Mouse (Mus musculus) erythroid progenitor cell, adult 5-6 weeks (primary cell): Measurements from ENCODE around the gene Edrf1. TPM values are rescaled to one million over a fixed set of nuclear protein-coding genes. Genes with fewer than 3 reads are reported as not detected.
"Not testable (repeated sequence)": the region's sequence is repeated elsewhere in the genome, so short reads cannot be mapped to it uniquely, and the experiment has no call there.

ENCODE experiments used
- ATAC-seq: replicated peaks from 2 replicates; pipeline ENCODE4 v1.8.0; 2016; ENCODE audit warnings: moderate number of reproducible peaks, mild to moderate bottlenecking, moderate TSS enrichment, inconsistent platforms; ENCODE audit not compliant: poor library complexity, low FRiP score, severe bottlenecking
- total RNA-seq, 2 experiments: library from RNA; stranded (forward) in 1 of 2; stranded (reverse) in 1 of 2; fragments of 150-400 nt in 1 of 2; fragments of 186-747, 209-891 nt in 1 of 2; gene quantifications; 2 replicates each; pipeline versions ENCODE4 v1.2.3 to v1.2.4; 2015 to 2017; ENCODE audit warnings: low replicate concordance in 2 of 2

Gene Edrf1
- total RNA-seq, 2 experiments from 2014 or later: 13.4 to 74.8 TPM

DNA sequence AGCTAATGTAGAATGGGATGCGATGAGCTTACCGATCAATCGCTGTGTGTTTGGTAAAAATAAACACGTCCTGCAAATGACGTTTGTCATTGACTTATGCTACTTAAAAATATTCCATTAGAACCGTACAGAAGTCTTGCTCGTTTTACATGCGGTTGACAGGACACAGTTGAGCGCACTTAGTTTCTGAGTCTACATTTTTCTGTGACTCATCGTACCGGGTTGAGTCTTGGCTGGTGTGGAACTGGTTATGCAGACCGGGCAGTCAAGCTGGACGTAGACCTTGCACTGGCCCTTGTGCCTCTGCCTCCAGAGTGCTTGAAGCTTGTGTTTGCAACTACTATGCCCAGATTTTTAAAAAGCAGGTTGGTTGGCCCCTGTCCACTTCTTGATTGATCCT, 963 bp downstream of the Edrf1 start:
- no peak for ATAC-seq

GRCm38 (mm10) chr7:133638821-133639220, 1.5 kb downstream of the Edrf1 start:
- no peak for ATAC-seq

DNA sequence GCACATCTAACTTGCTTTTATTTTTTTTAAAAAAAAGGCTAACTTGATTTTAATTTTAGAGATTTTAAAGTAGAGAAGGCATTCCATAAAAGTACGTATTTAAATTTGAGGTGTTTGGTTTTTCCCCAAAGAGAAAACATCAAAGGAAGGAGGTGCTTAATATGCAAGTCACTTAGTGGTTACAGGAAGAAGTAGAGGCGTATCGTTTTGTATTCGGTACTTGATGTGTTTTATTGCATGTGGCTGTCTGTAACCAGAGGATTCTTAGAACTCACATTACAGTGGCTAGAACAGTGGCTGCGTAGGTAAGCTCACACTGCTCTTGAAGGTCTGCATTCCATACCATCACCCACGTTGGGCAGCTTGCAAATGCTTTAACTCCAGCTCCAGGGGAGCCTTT, 8.4 kb downstream of the Edrf1 start:
- no peak for ATAC-seq

GRCm38 (mm10) chr7:133662467-133662866, 25.1 kb downstream of the Edrf1 start:
- no peak for ATAC-seq

GRCm38 (mm10) chr7:133669071-133669470, 31.7 kb downstream of the Edrf1 start:
- ATAC-seq: no peak

DNA sequence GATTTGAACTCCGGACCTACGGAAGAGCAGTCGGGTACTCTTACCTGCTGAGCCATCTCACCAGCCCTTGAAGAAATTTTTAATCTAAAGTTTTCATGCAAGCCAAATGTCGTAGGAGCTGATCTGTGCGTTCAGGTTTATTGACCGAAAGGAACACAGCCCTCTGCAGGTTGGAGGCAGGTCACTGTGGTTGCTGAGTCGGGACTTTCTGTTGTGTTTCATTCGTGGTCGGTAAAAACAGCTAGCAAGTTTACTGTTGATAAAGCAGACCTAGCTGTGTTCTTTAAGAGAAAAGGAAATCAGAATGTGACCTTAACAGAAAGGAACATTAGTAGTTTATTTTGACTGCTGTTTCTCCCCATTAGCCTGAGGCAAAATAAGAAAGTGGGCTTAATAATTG, 32.6 kb downstream of the Edrf1 start:
- ATAC-seq: no peak

DNA sequence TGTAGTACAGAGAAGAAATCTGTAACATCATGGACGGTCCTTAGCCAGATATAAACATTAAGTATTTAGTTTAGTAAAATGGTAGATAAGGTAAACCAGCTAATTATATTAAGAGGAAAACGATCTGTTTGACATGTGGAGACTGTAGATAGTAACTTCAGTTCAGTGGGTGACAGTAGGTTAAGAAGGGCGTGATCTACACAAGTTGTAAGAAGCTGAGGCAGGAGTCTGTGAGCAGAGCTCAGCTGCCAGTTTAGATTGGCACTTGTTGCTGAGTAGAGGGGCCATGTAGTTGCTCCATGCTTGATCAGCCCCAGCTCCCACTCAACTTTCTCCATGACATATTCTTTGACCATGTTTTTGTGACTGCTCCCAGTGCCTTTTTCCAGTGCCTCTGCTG, 33.5 kb downstream of the Edrf1 start:
- ATAC-seq: no peak; the same call in 1 of the 2 replicates

GRCm38 (mm10) chr7:133676002-133676401, 38.7 kb downstream of the Edrf1 start:
- no peak for ATAC-seq

- no peak for ATAC-seq
These were observed 41.4 kb downstream of the Edrf1 start for GRCm38 (mm10) chr7:133678716-133679115.

DNA sequence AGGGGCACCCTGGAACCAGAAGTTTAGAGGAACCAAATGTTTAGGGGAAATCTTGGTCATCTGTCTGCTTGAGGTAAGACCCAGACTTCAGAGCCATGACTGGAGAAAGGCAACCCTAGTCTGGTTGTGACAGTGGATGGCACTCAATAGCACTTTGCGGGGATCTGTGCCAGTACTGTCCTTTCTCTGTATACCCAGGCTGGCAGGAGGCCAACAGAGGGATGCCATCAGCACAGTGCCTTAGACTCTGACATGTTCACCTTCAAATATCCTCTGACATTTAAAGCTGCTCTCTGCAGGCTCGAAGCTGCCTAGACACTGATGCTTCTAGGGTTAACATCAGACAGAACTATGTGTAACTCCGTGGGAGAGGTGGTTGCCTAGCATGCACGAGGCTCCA, 42.1 kb downstream of the Edrf1 start:
- ATAC-seq: no peak

- no peak for ATAC-seq
These were observed 42.6 kb downstream of the Edrf1 start, which contains the start of gene Mmp21 for GRCm38 (mm10) chr7:133679961-133680360. Mmp21 (minus strand) TSS chr7:133680061.

DNA sequence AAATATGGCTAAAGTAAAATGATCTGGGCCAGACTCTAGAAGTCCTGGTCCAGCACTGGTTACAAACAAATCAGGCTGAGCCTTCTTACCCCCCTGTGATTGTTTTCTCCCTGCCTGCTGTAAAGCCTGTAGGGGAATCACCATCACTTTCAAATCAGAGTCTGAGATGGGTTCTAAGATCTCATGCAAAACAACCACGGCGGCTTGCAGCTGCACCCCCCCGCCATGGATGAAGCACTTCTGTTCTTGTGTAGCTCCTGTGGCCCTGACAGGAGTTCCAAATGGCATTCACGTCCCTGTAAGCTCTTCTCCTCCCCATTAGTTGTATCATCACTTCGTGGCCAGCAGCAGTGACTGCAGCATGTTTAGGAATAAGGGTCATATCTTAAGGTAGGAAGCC, 46.3 kb downstream of the Edrf1 start:
- no peak for ATAC-seq

GRCm38 (mm10) chr7:133684110-133684509, 46.8 kb downstream of the Edrf1 start:
- no peak; the same call in 1 of the 2 replicates for ATAC-seq

DNA sequence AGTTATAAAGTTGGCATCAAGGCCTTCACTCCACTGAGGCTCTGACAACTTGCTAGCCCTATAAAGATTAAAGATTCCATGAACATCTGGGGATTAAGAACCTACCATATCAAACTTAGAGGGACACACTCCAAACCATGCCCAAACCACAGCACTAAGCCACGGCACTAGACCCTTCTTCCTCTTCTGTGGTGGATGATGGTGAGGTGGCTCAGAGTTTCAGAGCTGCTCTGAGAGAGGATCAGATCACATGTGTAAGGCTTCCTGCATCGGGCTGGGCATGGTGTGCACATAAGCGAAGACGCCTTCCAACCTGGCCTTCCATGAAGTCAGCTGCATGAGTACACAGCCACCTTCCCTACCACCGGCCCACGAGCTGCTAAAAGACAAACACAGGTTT, 47.4 kb downstream of the Edrf1 start:
- ATAC-seq: no peak

DNA sequence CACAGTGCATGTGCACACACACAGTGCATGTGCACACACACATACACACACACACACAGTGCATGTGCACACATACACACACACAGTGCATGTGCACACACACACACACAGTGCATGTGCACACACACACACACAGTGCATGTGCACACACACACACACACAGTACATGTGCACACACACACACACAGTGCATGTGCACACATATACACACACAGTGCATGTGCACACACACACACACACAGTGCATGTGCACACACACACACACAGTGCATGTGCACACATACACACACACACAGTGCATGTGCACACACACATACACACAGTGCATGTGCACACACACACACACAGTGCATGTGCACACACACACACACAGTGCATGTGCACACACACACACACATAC, 48.3 kb downstream of the Edrf1 start:
- not testable (repeated sequence) for ATAC-seq

- ATAC-seq: peak; percentile 72
These were observed 60.8 kb downstream of the Edrf1 start for GRCm38 (mm10) chr7:133698021-133698709.

- ATAC-seq: no peak
These were observed 62.5 kb downstream of the Edrf1 start for GRCm38 (mm10) chr7:133699885-133700284.

- ATAC-seq: no peak
These were observed 64.0 kb downstream of the Edrf1 start for GRCm38 (mm10) chr7:133701366-133701765.

GRCm38 (mm10) chr7:133702333-133702732, 65.0 kb downstream of the Edrf1 start:
- ATAC-seq: peak; percentile 83

- ATAC-seq: no peak
These were observed 66.6 kb downstream of the Edrf1 start for GRCm38 (mm10) chr7:133703906-133704305.

DNA sequence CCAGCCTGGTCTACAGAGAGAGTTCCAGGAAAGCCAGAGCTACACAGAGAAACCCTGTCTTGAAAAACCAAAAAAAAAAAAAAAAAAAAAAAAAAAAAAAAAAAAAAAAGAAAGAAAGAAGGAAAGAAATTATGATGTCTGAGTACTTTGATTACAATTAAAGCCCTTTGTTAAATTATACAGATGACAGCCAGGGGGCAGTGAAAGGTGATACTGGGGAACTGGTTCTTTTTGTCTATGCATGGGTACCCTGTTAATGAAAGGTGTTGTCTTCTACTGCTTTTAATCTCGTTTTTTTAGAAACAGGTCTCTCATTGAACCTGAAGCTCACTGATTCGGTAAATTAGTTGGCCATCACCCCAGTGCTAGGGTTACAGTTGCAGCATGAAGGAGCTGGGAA, 70.0 kb downstream of the Edrf1 start:
- no peak for ATAC-seq

DNA sequence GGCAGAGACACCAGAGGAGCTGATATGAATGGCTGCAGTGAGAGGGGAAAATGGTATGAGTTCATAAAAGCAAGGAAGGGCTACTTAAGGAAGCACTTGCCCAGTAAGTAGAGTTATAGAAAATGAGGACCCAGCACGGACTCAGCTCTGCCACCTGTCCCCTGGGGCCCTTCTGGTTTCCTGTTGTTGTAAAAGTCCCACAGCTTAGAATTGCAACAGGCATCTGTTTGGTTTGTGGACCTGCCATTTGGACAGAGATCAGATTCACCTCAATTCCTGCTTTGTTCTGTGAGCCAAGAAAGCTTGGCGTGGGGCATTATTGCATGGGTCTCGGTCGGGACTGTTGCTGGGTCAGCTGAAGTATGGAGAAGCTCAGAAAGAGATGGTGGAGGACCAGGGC, 78.0 kb downstream of the Edrf1 start:
- ATAC-seq: no peak
